Mouse (Mus musculus) retina, embryonic 14.5 days (tissue): ENCODE measurements around the gene Gm2663.
A peak's percentile ranks its signal among the peaks of the same experiment; 100 is the strongest.
"Not testable (repeated sequence)": the region's sequence is repeated elsewhere in the genome, so short reads cannot be mapped to it uniquely, and the experiment has no call there.

Experiments
- DNase-seq: peaks from one replicate; pipeline ENCODE4 v3.0.0-alpha.2; 2015; ENCODE audit warnings: low spot score

Gene Gm2663

GRCm38 (mm10) chr6:40999379-40999778 lies at the start of gene Gm2663:
Gene Gm2663 (minus strand): TSS chr6:40999479.
- DNase-seq = not testable (repeated sequence)

GRCm38 (mm10) chr6:41048602-41049001 lies 49.3 kb upstream of the Gm2663 start:
- DNase-seq = no peak

GRCm38 (mm10) chr6:41047961-41048360 lies 48.7 kb upstream of the Gm2663 start:
- DNase-seq = no peak

- DNase-seq = no peak
These were observed 47.9 kb upstream of the Gm2663 start for GRCm38 (mm10) chr6:41047202-41047601.

GRCm38 (mm10) chr6:41046553-41046952 lies 47.3 kb upstream of the Gm2663 start:
- DNase-seq = no peak

GRCm38 (mm10) chr6:41044753-41045152 lies 45.5 kb upstream of the Gm2663 start:
- no peak for DNase-seq

GRCm38 (mm10) chr6:41044314-41044713 lies 45.0 kb upstream of the Gm2663 start:
- no peak for DNase-seq

- no peak for DNase-seq
These were observed 36.1 kb upstream of the Gm2663 start, which contains the start of gene 2210010C04Rik for GRCm38 (mm10) chr6:41035409-41035808. Gene 2210010C04Rik (minus strand): TSS chr6:41035509.

GRCm38 (mm10) chr6:41032802-41033201 lies 33.5 kb upstream of the Gm2663 start:
- no peak for DNase-seq

GRCm38 (mm10) chr6:41032231-41032630 lies 33.0 kb upstream of the Gm2663 start:
- no peak for DNase-seq

GRCm38 (mm10) chr6:41030821-41031220 lies 31.5 kb upstream of the Gm2663 start:
- no peak for DNase-seq

- no peak for DNase-seq
These were observed 27.8 kb upstream of the Gm2663 start for GRCm38 (mm10) chr6:41027053-41027452.

GRCm38 (mm10) chr6:41025873-41026650 lies 26.8 kb upstream of the Gm2663 start:
- DNase-seq = no peak

GRCm38 (mm10) chr6:41019140-41019539 lies 19.9 kb upstream of the Gm2663 start:
- no peak for DNase-seq

- DNase-seq = no peak
These were observed 19.4 kb upstream of the Gm2663 start for GRCm38 (mm10) chr6:41018629-41019028.

GRCm38 (mm10) chr6:41015065-41015464 lies 15.8 kb upstream of the Gm2663 start:
- DNase-seq = peak; percentile 7

GRCm38 (mm10) chr6:40964454-40964853 lies 34.8 kb downstream of the Gm2663 start, which contains the start of gene 1810009J06Rik:
Gene 1810009J06Rik (plus strand): TSS chr6:40964754.
- not testable (repeated sequence) for DNase-seq

- no peak for DNase-seq
These were observed 45.6 kb downstream of the Gm2663 start for GRCm38 (mm10) chr6:40953716-40954115.

- DNase-seq = no peak
These were observed 47.5 kb downstream of the Gm2663 start, which contains the start of gene Gm4744 for GRCm38 (mm10) chr6:40951770-40952169. Gene Gm4744 (minus strand): TSS chr6:40951870.
